Mouse (Mus musculus) kidney, adult 8-10 months (tissue): Measurements from ENCODE around the gene Aacs.
"Not testable (repeated sequence)": the region's sequence is repeated elsewhere in the genome, so short reads cannot be mapped to it uniquely, and the experiment has no call there.

Source experiments
- DNase-seq, 2 experiments: peaks; one replicate each; pipeline ENCODE4 v3.0.0; 2022

Aacs gene

DNA sequence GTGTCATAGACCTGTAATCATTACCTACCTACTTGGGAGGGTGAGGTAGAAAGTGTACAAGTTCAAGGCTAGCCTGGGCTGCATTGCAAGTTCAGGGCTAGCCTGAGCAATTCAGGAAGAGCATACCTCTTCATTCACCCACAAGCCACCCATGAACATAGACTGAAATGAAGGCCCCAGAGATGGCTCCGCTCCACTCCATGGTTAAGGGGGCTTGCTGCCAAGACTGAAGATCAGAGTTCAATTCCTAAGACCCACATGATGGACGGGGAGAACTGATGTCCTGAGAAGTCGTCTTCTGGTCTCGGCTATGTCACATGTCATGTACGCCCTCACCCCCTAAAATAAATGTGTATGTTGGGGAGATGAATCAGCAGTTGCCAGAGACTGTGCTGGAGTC, 9.1 kb upstream of the Aacs start:
- peak; percentile 52 to 60 for DNase-seq

DNA sequence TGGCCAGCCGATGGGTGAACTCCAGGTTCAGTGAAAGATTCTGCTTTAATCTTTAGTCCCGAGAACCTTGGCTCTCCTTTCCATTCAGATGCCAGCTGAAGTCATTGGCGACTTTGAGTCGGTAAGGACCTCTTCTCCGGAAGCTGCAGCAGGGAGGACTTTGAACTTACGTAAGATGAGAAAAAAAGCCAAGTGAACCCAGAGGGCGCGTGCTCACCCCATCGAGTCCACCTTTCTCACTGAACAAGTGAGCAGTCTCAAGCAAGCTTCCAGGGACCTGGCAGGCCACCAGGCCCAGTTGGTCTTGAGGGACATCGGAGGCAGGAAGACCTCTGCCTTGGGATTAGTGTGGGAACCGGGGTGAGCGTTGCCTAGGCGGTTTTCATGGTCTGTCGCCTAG, 8.4 kb upstream of the Aacs start:
- DNase-seq: peak; percentile 92 to 94

DNA sequence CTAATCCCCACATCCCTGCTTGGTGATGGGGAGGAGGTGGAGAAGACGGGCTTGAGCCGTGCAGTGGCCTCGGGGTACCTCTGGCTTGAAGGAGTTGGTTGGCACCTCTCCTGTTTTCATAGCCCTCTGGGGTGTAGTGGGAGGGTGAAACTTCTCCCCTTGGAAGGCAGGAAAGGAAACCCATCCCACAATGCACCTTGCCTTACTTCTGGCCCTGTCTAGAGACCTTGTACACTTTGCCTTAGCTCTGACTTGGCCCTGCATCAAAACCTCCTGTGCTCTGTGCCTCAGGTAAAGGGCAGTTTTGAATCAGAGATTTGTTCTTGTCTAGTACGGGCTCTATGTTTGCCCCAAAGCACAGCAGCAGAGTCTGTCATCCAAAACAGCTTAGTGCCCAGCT, 4.9 kb upstream of the Aacs start:
- peak; percentile 64 to 65 for DNase-seq

DNA sequence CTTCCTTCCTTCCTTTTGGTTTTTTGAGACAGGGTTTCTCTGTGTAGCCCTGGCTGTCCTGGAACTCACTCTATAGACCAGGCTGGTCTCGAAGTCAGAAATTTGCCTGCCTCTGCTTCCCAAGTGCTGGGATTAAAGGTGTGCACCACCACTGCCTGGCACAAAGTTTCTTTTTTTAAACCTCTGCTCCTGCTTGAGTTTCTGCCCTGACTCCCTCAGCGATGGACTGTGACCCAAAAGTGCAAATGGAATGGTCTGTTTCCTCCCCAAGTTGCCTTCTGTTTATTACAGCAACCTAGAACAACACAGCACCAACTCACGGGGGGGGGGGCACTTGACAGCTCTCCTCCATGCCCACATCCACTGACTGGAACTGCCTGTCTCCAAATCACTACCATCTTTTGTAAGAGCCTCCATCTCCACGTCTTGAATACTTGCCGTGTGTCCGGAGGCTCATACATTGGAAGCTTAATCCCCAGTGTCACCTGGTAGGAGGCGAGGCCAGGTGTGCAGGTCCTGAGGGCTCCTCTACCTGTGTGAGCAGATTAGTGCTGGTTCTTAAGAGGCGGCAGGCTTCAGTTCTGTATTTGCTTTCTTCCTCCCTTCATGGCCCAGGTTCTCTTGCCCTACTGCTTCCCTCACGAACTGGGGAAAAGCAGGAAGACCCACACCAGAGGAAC, 2.7 kb upstream of the Aacs start:
- DNase-seq: no peak

DNA sequence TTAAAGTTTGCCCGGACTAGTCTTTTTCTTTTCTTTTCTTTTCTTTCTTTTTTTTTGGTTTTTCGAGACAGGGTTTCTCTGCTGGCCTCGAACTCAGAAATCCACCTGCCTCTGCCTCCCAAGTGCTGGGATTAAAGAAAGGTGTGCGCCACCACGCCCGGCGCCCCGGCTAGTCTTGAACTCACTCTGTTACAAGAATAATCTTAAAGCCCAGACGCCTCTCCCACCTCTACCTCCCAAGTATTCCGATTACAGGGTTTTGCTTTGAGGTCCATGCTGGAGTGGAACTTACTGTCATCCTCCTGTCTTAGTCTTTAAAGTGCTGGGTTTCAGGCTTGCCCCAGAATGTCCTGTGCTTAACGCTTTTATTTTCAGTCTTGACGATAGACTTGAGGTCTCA, 584 bp upstream of the Aacs start:
- DNase-seq: no peak

DNA sequence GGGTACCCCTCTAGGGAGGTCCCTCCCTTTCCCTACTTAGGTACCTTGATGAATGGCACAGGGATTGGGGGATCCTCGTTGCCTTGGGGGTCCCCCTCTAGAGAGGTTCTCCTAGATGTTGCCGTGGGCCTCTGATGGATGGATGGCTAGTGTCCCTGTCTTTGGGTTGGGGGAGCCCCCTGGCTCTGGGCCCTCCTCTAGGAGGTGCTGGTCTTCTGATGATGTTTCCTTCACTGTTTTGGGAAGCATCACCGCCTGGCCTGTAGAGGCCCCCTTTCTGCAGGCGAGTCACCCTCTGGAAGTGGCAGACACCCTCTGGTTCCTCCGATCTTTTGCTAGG, 642 bp downstream of the Aacs start:
- no peak for DNase-seq

DNA sequence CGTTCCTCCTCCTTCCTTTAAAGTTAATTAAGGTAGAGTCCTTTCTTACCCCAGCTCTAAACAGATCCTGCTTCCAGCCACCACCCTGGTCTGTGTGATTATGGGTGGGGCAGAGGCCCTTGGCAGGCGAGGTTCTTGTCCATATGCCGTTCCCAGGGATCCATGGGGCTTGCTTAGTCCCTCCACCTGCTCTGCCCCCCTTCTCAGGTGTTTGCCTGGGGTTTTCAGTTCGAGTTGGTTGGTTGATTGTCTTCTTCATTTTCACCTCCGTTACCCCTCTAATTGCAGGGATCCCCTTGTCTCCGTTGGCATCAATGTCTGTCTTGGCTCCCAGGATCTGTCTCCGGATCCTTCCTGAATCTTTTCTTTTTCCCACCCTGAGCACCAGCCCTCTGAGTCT, 1.2 kb downstream of the Aacs start:
- DNase-seq: no peak

DNA sequence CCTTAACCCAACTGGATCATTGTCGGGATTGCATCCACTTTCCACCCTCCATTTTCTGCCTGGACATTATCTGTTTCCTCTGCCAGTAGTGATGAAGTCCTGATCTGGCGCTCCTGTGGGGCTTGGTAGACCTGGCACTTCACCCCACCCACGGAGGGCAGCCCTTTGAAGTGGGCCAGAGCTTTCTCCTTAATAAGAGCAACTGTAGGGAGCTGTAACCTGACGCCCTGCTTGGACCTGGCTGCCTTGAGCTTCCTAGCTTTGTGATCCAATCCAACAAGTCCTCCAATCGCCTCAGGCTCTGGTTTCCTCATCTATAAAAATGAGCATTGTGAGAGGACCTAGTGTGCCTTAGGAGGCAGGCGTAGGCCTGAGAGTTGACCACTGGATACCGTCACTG, 1.9 kb downstream of the Aacs start:
- no peak for DNase-seq

DNA sequence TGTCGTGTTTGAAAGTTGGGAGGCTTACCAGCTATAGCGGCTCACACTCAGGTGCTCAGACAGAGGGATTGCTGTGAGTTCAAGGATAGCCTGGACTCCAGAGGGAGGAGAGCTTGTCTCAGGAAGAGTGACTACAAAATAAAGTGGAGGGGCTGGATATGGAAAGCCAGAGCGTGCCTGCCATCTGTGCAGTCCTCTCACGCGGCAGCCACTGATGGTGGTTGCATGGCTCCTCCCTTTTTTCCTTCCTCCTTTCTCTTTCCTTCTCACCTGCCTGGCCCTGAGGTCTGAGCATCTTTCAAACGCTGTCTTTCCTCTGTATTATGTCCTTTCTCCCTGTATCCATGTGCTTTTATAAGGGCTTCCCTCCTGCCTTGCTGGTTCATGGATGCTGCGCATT, 2.4 kb downstream of the Aacs start:
- DNase-seq: no peak

DNA sequence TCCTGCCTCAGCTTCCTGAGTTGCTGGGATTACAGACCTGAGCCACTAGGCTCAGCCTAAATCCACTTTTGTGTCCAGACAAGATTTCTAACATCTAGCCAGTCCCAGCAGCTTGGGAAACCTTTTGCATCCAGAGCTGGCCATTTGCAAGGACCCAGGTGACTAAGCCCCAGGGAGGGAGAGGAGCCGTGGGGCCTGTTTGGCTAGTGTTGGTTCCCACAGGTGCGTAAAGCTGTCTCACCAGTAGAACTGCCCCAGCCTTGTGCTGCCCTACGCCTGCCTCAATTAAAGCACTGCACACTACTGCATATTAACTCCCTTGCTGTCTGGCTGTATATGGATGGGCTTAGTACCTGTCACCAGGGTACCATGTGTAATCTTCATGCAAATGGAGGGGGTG, 3.8 kb downstream of the Aacs start:
- DNase-seq: no peak

DNA sequence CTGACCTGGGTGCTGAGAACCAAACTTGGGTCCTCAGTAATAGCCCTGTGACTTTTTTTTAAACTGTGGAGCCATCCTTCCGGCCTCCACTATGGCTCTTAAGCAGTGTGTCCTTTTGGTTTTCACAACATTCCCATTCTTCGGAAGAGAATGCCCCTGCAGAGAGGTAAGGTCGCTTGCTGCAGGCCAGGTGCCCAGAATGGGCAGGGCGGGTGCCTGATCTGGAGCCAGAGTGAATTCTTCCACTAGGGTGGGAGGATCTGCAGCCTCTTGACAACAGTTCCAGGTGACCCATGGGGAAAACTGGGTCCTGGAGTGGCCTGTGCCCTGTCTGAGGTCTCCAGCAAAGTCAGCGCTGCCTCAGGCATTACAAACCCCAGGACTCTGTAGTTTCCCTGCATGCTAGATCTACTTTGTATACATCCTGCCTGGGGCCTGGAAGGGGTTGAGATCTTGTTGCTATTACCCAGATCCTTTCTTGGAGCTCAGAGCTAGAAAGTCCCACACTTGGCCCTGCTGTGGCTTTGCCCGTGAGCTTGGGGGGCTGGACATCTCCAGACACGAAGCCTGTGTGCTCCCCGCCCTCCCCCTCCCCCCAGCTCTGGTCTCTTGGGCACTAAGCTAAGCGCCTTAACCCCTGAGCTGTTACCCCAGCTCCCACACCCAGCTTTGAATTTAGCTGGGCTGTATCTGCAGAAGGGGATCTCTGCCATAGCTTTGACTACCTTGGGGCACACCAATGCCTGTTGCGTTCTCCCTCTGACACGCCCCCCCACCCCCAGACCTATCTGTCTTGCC, 5.0 kb downstream of the Aacs start:
- no peak for DNase-seq

DNA sequence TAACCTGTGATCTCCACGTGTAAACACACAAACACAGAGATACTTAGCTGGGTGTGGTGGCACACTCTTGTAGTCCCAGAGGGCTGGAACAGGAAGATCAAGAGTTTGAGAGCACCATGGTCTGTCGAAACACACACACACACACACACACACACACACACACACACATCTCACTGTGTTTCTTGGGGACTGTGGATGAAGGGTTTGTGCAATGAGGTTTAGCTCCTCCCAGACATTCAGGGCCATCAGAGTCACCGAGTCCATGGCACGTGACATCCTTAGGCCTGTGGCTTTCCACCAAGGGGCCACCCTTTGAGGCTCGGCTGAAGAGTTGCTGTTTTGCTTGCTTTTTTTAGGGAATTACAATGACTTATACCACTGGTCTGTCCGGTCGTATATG, 6.9 kb downstream of the Aacs start:
- no peak for DNase-seq

DNA sequence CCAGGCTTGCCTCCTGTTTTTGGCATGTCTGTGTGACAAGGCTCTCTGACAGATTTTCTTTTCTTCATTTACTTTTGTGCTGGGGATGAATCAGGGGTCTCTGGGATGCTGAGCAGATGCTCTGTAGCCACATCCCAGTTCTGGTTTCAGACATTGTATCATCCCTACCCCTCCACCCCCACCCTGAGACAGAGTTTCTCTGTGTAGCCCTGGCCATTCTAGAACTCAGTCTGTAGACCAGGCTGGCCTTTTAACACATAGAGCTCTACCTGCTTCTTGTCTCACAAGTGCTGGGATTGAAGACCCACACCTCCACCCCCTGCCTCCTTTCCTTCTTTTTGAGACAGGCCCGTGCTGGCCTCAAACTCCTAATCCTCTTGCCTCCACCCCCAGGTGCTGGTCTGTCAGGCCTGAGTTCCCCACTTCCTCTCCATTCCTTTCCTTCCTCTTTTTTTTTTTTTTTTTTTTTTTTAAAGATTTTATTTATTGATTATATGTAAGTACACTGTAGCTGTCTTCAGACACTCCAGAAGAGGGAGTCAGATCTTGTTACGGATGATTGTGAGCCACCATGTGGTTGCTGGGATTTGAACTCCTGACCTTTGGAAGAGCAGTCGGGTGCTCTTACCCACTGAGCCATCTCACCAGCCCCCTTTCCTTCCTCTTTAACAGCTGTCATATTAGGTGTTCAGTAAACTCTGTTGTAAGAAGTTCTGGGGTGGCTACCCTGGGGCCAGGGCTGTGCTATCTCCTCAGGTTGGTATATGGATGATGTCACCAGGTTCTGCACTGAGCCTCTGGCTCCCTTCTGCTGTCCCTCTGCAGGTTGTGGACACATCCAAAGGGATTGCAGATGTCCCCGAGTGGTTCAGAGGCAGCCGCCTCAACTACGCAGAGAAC, 8.3 kb downstream of the Aacs start:
- no peak for DNase-seq

DNA sequence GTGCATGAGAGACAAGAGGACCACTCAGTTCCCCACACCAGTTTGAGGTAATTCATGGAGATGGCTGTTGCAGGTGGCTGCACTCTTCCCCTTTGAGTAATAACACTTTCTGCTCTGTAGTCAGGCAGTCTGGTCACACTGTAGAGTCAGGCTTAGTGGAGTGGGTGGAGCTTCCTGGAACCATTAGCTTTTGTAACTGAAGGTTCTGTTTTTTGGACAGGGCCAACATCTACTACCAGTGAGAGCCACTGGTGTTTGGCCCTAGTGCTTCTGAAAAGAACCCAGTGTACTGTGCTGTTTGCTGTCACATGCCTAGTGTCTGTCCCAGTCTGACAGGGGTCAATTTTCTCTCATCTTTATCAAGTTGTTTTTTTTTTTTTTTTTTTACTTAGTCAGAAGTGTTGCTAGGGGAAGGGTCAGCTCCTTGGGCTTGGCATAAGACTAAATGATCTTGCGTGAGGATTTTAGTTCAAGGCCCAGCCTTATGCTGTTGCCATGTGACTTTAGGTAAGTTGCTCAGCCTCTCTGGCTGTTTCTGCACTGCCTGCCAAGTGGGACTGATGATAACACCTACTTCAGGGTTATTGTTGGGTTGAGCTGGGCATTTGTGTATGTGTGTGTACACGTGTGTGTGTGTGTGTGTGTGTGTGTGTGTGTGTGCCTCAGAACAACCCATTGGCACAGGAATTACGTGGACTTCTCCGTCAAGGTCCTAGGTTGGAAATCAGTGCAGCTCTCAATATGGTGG, 9.6 kb downstream of the Aacs start:
- DNase-seq: no peak

DNA sequence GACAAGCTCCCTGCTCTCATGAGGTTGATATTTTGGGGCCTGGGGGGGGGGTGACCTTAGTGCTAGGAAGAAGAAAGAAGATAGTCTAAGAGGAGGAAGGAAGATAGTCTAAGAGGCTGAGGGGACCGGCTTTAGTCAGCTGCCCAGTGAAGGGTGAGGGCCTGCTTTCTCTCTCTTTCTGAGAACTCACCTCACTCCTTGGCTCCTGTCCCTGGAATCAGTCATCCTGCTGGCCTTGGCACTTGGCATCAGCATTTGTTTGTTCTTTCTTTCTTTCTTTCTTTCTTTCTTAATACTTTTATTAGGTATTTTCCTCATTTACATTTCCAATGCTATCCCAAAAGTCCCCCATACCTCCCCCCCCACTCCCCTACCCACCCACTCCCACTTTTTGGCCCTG, 10.5 kb downstream of the Aacs start:
- no peak for DNase-seq

DNA sequence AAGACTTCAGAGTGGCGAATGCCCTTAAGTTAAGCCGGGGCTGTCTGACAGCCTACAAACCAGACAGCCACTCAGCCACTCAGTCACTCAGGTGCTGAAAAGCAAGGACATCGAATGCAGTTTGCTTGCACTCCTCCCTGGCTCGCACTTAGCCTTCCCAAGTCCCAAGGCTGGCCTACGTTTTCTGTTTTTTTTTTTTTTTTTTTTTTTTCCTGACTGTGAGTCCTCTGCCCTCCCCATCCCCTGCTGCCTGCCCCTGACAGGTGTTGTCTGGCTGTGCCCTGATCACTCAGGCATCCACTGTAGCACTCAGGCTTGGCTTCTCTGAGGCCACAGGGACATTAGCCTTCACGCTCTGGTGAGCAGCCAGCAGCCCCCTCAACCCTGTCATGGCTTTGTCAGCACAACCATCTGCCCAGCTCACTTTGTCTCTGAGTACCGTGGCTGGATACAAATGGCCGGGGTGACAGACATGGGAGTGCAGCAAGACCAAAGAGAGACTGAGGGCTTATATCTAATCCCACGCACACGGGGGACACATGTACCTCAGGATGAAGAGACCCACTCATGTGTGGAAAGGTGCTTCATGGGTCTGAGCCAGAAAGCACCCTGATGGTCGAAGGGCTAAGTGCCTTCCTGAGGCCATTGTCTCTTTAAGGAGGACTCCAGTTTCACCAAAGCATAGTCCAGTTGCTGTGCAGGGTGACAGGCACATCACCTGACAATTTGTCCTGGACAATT, 11.9 kb downstream of the Aacs start:
- DNase-seq: peak; percentile 85 to 91

DNA sequence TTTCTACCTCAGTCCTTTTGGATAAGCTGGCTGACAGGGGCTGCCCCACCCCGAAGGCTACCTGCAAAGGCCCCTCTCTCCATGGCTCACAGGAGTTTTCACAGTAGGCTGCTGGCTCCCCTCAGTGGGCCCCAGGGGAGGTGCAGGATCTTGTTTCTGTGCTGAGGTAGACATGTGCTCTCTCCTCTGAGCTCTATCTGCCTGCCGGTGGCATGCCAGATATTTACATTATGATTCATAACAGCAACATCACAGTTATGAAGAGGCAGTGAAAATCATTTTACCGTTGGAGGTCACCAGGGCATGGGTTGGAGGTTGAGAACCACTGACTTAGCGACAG, 12.5 kb downstream of the Aacs start:
- DNase-seq: no peak

DNA sequence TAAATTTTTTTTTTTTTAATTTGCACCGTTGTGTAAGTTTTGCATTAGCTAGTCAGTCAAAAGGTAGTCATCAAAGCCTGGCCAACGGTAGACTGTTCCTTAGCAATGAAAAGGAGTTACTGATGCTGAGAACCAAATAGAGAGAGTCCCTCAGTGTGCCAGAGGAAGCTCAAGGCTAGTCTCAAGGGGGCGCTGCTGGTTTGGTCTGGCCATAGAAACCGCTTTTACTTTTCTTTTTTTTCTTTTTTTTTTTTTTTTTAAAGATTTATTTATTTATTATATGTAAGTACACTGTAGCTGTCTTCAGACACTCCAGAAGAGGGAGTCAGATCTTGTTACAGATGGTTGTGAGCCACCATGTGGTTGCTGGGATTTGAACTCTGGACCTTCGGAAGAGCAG, 13.3 kb downstream of the Aacs start:
- not testable (repeated sequence) for DNase-seq

DNA sequence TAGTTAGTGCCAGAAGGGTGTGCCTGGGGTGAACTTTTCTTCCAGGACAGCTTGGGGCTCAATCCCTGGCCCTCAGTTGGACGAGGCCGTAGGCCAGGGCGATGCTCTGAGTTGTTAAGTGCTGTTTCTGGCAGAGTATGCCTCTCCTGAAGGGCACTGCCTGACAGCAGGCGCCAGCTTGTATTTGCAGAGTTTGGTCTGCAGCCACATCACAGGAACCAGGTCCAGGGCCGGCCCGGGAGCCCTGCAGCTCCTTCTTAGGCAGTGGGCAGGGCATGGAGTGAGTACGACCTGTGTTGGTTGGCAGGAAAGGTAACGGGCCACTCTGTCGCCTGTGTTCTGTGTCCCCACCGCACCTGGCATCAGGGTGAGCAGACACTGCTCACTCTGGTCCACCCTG, 15.5 kb downstream of the Aacs start:
- no peak for DNase-seq

DNA sequence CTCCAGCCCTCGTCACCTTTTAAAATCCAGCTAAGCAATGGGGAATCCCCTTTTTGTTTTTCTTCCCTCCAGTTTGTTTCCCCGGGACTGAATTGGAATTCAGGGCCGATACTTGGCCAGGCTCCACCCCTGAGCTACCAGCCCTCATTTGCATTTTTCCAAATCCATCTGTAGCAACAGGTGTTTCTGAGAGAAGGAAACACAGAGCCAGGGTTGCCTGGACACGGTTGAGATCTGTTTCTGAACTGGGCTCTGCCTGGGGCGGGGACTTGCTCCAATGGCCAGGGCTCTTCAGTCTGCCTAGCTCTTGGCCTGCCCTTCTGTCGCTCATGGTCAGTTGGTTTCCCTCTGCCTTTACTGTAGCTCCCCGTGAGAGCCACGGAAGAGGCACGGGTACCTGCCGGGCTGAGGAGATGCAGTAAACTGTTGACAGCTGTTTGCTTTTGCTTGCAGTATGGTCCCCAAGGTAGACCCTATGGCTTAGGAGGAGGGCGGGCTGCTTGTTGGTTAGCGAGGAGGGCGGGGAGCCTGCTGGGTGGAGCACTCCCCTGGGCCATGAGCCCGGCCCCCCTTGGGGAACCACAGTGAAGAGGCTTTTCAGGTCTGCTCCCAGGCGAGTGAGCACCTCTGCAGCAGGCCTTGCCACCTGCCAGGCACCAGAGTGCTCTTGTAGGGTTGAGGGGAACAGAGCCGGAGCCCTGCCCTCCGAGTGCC, 16.9 kb downstream of the Aacs start:
- no peak for DNase-seq

DNA sequence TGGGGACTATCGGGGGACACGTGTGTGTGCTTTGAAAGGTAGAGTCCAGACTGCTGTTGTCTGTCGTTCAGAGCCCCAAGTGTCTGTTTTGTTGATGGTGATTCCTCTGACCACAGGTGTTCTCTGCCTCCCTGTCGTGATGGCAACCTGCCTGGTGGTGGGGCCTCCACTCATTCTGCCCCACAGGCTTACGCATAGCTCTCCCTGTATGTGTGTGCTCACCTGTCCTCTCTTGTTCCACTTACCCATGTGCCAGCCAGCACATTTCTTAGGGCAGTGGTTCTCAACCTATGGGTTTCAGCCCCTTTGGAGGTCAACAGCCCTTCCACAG, 17.4 kb downstream of the Aacs start:
- DNase-seq: no peak

DNA sequence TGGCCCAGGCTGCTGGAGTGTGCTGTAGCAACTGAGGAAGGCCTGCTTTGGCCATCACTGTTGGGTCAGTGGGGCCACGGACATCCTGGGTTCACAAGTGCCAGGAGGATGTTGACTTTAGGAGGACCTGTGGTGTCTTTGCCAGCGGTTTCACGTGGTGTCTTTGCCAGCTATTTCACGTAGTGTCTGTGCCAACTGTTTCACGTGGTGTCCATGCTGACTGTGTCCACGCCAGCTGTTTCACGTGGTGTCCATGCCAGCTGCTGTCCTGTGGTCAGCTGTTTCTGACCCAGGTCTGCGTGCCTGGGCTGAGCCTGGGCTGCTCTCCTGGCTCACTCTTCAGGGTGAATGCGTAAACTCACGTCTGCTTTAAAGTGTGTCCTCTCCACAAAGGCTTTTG, 20.0 kb downstream of the Aacs start:
- peak; percentile 63 to 87 for DNase-seq
